Mouse (Mus musculus) MEL (cell line): ENCODE data around the gene Stpg1. TPM values are rescaled to one million over a fixed set of nuclear protein-coding genes. Genes with fewer than 3 reads are reported as not detected.

Source experiments
- DNase-seq: peaks from one replicate; pipeline ENCODE4 v3.0.0; 2011; ENCODE audit warnings: low read depth, low spot score
- H3K27ac ChIP-seq: 2 replicates; pipeline ENCODE4 v1.5.1; 2012; ENCODE audit warnings: low read depth, mild to moderate bottlenecking, control low read depth, low read length, moderate library complexity; ENCODE audit not compliant: control insufficient read depth
- H3K27me3 ChIP-seq, 2 experiments: fragments of 150-350 bp in 1 of 2; sonication (generic) in 1 of 2; 2 replicates each; pipeline ENCODE4 v1.6.1; 2012; ENCODE audit warnings: low read length in 2 of 2, mild to moderate bottlenecking in 2 of 2, improper control_type of control experiment in 1 of 2, moderate library complexity in 1 of 2; ENCODE audit not compliant: insufficient read depth in 2 of 2, control insufficient read depth in 1 of 2
- H3K36me3 ChIP-seq, 2 experiments: 2 replicates each; pipeline ENCODE4 v1.6.1; 2012 to 2014; ENCODE audit warnings: low read length in 2 of 2, improper control_type of control experiment in 1 of 2, inconsistent platforms in 1 of 2, mild to moderate bottlenecking in 1 of 2; ENCODE audit not compliant: insufficient read depth in 2 of 2, control insufficient read depth in 1 of 2
- H3K4me1 ChIP-seq, 2 experiments: fragments of 150-350 bp in 1 of 2; sonication (generic) in 1 of 2; 2 replicates each; pipeline ENCODE4 v1.6.1; 2012; ENCODE audit warnings: low read length in 2 of 2, improper control_type of control experiment in 1 of 2, mild to moderate bottlenecking in 1 of 2; ENCODE audit not compliant: insufficient read depth in 2 of 2, control insufficient read depth in 1 of 2
- H3K4me3 ChIP-seq, 2 experiments: fragments of 150-350 bp in 1 of 2; sonication (generic) in 1 of 2; 2 replicates each; pipeline ENCODE4 v1.5.1; 2012; ENCODE audit warnings: low read depth in 2 of 2, low read length in 2 of 2, mild to moderate bottlenecking in 2 of 2, moderate library complexity in 2 of 2, control low read depth in 1 of 2, improper control_type of control experiment in 1 of 2; ENCODE audit not compliant: control insufficient read depth in 1 of 2, insufficient read depth in 1 of 2
- H3K79me2 ChIP-seq: 2 replicates; pipeline ENCODE4 v1.6.1; 2012; ENCODE audit warnings: mild to moderate bottlenecking, low read length, moderate library complexity; ENCODE audit not compliant: control insufficient read depth, poor library complexity, insufficient read depth
- H3K9ac ChIP-seq: 2 replicates; pipeline ENCODE4 v1.6.1; 2012; ENCODE audit warnings: low read depth, mild to moderate bottlenecking, control low read depth, low read length, moderate library complexity; ENCODE audit not compliant: control insufficient read depth, poor library complexity, severe bottlenecking
- H3K9me3 ChIP-seq: fragments of 150-350 bp; sonication (generic); replicated peaks from 2 replicates; pipeline ENCODE4 v1.6.1; 2012; ENCODE audit warnings: mild to moderate bottlenecking, low read length, improper control_type of control experiment, moderate library complexity; ENCODE audit not compliant: insufficient read depth
- CHD1 ChIP-seq: IDR thresholded peaks from 2 replicates; pipeline ENCODE4 v1.6.1; 2012; ENCODE audit warnings: low read depth, mild to moderate bottlenecking, inconsistent platforms, low read length, improper control_type of control experiment
- CHD2 ChIP-seq: IDR thresholded peaks from 2 replicates; pipeline ENCODE4 v1.6.1; 2011; ENCODE audit warnings: low read length, improper control_type of control experiment
- CTCF ChIP-seq, 3 experiments: IDR thresholded peaks in 2 of 3; conservative IDR thresholded peaks in 1 of 3; 2 replicates each; pipeline ENCODE4 v1.5.1; 2011 to 2012; ENCODE audit warnings: low read length in 3 of 3, low read depth in 2 of 3, mild to moderate bottlenecking in 2 of 3, improper control_type of control experiment in 1 of 3, inconsistent platforms in 1 of 3, mixed read lengths in 1 of 3, moderate library complexity in 1 of 3; ENCODE audit not compliant: control insufficient read depth in 1 of 3, insufficient read depth in 1 of 3, poor library complexity in 1 of 3, severe bottlenecking in 1 of 3
- E2F4 ChIP-seq: IDR thresholded peaks from 2 replicates; pipeline ENCODE4 v1.6.1; 2011; ENCODE audit warnings: low read depth, low read length, improper control_type of control experiment, borderline replicate concordance
- ELF1 ChIP-seq: IDR thresholded peaks from 2 replicates; pipeline ENCODE4 v1.6.1; 2014; ENCODE audit warnings: low read depth, mild to moderate bottlenecking, inconsistent platforms, low read length, improper control_type of control experiment, moderate library complexity
- EP300 ChIP-seq, 2 experiments: IDR thresholded peaks; 2 replicates each; pipeline ENCODE4 v1.6.1; 2011; ENCODE audit warnings: improper control_type of control experiment in 2 of 2, low read length in 2 of 2, low read depth in 1 of 2, mild to moderate bottlenecking in 1 of 2
- ETS1 ChIP-seq: IDR thresholded peaks from 2 replicates; pipeline ENCODE4 v1.6.1; 2012; ENCODE audit warnings: low read depth, mild to moderate bottlenecking, inconsistent platforms, low read length, improper control_type of control experiment, moderate library complexity
- GABPA ChIP-seq: IDR thresholded peaks from 2 replicates; pipeline ENCODE4 v1.6.1; 2012; ENCODE audit warnings: low read depth, mild to moderate bottlenecking, inconsistent platforms, low read length, improper control_type of control experiment, moderate library complexity
- GATA1 ChIP-seq: IDR thresholded peaks from 2 replicates; pipeline ENCODE4 v1.6.1; 2011; ENCODE audit warnings: low read depth, low read length, improper control_type of control experiment
- HCFC1 ChIP-seq: IDR thresholded peaks from 2 replicates; pipeline ENCODE4 v1.6.1; 2012; ENCODE audit warnings: low read depth, mild to moderate bottlenecking, inconsistent platforms, low read length, improper control_type of control experiment, moderate library complexity
- JUND ChIP-seq: IDR thresholded peaks from 2 replicates; pipeline ENCODE4 v1.6.1; 2011; ENCODE audit warnings: low read depth, mild to moderate bottlenecking, improper control_type of control experiment, low read length
- KAT2A ChIP-seq: conservative IDR thresholded peaks from 2 replicates; pipeline ENCODE4 v1.6.1; 2012; ENCODE audit warnings: low read depth, low read length, improper control_type of control experiment, inconsistent platforms
- MAFK ChIP-seq: IDR thresholded peaks from 2 replicates; pipeline ENCODE4 v1.6.1; 2011; ENCODE audit warnings: low read depth, mild to moderate bottlenecking, low read length, improper control_type of control experiment, borderline replicate concordance
- MAX ChIP-seq: IDR thresholded peaks from 2 replicates; pipeline ENCODE4 v1.6.1; 2011; ENCODE audit warnings: low read length, improper control_type of control experiment
- MAZ ChIP-seq: IDR thresholded peaks from 2 replicates; pipeline ENCODE4 v1.6.1; 2012; ENCODE audit warnings: low read depth, mild to moderate bottlenecking, inconsistent platforms, low read length, improper control_type of control experiment
- MXI1 ChIP-seq: IDR thresholded peaks from 2 replicates; pipeline ENCODE4 v1.6.1; 2011; ENCODE audit warnings: mild to moderate bottlenecking, low read depth, low read length, improper control_type of control experiment
- MYB ChIP-seq: IDR thresholded peaks from 2 replicates; pipeline ENCODE4 v1.6.1; 2011; ENCODE audit warnings: mild to moderate bottlenecking, low read depth, low read length, improper control_type of control experiment
- MYC ChIP-seq: IDR thresholded peaks from 2 replicates; pipeline ENCODE4 v1.6.1; 2011; ENCODE audit warnings: low read depth, mild to moderate bottlenecking, low read length, improper control_type of control experiment, moderate library complexity
- NELFE ChIP-seq: IDR thresholded peaks from 2 replicates; pipeline ENCODE4 v1.6.1; 2011; ENCODE audit warnings: low read depth, low read length, improper control_type of control experiment
- NRF1 ChIP-seq: IDR thresholded peaks from 2 replicates; pipeline ENCODE4 v1.6.1; 2014; ENCODE audit warnings: low read depth, mild to moderate bottlenecking, inconsistent platforms, low read length, improper control_type of control experiment, moderate library complexity; ENCODE audit not compliant: poor library complexity, insufficient read depth, severe bottlenecking
- POLR2A ChIP-seq, 2 experiments: IDR thresholded peaks; 2 replicates each; pipeline ENCODE4 v1.6.1; 2011 to 2012; ENCODE audit warnings: low read length in 2 of 2, mild to moderate bottlenecking in 2 of 2, control low read depth in 1 of 2, improper control_type of control experiment in 1 of 2, low read depth in 1 of 2, moderate library complexity in 1 of 2; ENCODE audit not compliant: control insufficient read depth in 1 of 2, insufficient read depth in 1 of 2, poor library complexity in 1 of 2
- POLR2AphosphoS2 ChIP-seq: IDR thresholded peaks from 2 replicates; pipeline ENCODE4 v1.6.1; 2011; ENCODE audit warnings: low read length, improper control_type of control experiment
- POLR2AphosphoS5 ChIP-seq: IDR thresholded peaks from 2 replicates; pipeline ENCODE4 v1.6.1; 2012; ENCODE audit warnings: low read depth, borderline replicate concordance, mild to moderate bottlenecking, inconsistent platforms, low read length, moderate library complexity, mixed read lengths
- RAD21 ChIP-seq: IDR thresholded peaks from 2 replicates; pipeline ENCODE4 v1.6.1; 2011; ENCODE audit warnings: mild to moderate bottlenecking, low read depth, low read length, improper control_type of control experiment
- RCOR1 ChIP-seq: IDR thresholded peaks from 2 replicates; pipeline ENCODE4 v1.6.1; 2012; ENCODE audit warnings: low read depth, mild to moderate bottlenecking, inconsistent platforms, low read length, improper control_type of control experiment
- SIN3A ChIP-seq: IDR thresholded peaks from 2 replicates; pipeline ENCODE4 v1.6.1; 2012; ENCODE audit warnings: low read length, improper control_type of control experiment, inconsistent platforms
- SMC3 ChIP-seq: IDR thresholded peaks from 2 replicates; pipeline ENCODE4 v1.6.1; 2011; ENCODE audit warnings: low read depth, low read length, improper control_type of control experiment
- TAL1 ChIP-seq: IDR thresholded peaks from 2 replicates; pipeline ENCODE4 v1.6.1; 2012; ENCODE audit warnings: mild to moderate bottlenecking, inconsistent platforms, low read length, moderate library complexity, mixed read lengths
- TBP ChIP-seq: IDR thresholded peaks from 2 replicates; pipeline ENCODE4 v1.8.0; 2011; ENCODE audit warnings: low read depth, low read length, improper control_type of control experiment
- TCF12 ChIP-seq: IDR thresholded peaks from 2 replicates; pipeline ENCODE4 v1.6.1; 2014; ENCODE audit warnings: low read depth, mild to moderate bottlenecking, inconsistent platforms, low read length, improper control_type of control experiment, moderate library complexity
- UBTF ChIP-seq: IDR thresholded peaks from 2 replicates; pipeline ENCODE4 v1.6.1; 2012; ENCODE audit warnings: low read depth, mild to moderate bottlenecking, inconsistent platforms, low read length, improper control_type of control experiment, moderate library complexity, borderline replicate concordance; ENCODE audit not compliant: insufficient read depth
- USF1 ChIP-seq: IDR thresholded peaks from 2 replicates; pipeline ENCODE4 v1.6.1; 2014; ENCODE audit warnings: low read depth, mild to moderate bottlenecking, inconsistent platforms, low read length, improper control_type of control experiment, moderate library complexity
- USF2 ChIP-seq, 2 experiments: IDR thresholded peaks; 2 replicates each; pipeline ENCODE4 v1.6.1; 2011 to 2012; ENCODE audit warnings: improper control_type of control experiment in 2 of 2, low read length in 2 of 2, borderline replicate concordance in 1 of 2, inconsistent platforms in 1 of 2, low read depth in 1 of 2, mild to moderate bottlenecking in 1 of 2; ENCODE audit not compliant: insufficient read depth in 1 of 2
- ZC3H11A ChIP-seq: IDR thresholded peaks from 2 replicates; pipeline ENCODE4 v1.6.1; 2012; ENCODE audit warnings: low read depth, mild to moderate bottlenecking, inconsistent platforms, low read length, improper control_type of control experiment
- ZKSCAN1 ChIP-seq: IDR thresholded peaks from 2 replicates; pipeline ENCODE4 v1.6.1; 2012; ENCODE audit warnings: low read depth, mild to moderate bottlenecking, inconsistent platforms, low read length, improper control_type of control experiment, moderate library complexity
- ZMIZ1 ChIP-seq: IDR thresholded peaks from 2 replicates; pipeline ENCODE4 v1.6.1; 2012; ENCODE audit warnings: low read depth, mild to moderate bottlenecking, inconsistent platforms, low read length, improper control_type of control experiment, moderate library complexity
- ZNF384 ChIP-seq: IDR thresholded peaks from 2 replicates; pipeline ENCODE4 v1.6.1; 2012; ENCODE audit warnings: low read depth, mild to moderate bottlenecking, inconsistent platforms, low read length, improper control_type of control experiment
- polyA plus RNA-seq, 2 experiments: library from polyadenylated mRNA; stranded (reverse) in 1 of 2; unstranded in 1 of 2; fragments of >175 nt in 1 of 2; fragments of >200 nt in 1 of 2; gene quantifications; 2 replicates each; pipeline versions ENCODE4 v1.2.1 to v1.2.4; 2012; ENCODE audit warnings: low replicate concordance in 2 of 2, low read depth in 1 of 2; ENCODE audit not compliant: insufficient read length in 2 of 2, insufficient read depth in 1 of 2, missing spikeins in 1 of 2
- total RNA-seq: library from RNA; depleted of rRNA; stranded (reverse); fragments of 300-350 nt; gene quantifications from 2 replicates; pipeline ENCODE4 v1.2.3, GENCODE M21; 2012

The Stpg1 gene
- total and polyA plus RNA-seq, 3 experiments: 0.21 TPM; not detected in 2

- H3K4me3 ChIP-seq: no peak overlapping the region
- no peaks in the 10 kb centered on the region for H3K9me3 ChIP-seq
- H3K79me2 ChIP-seq: no peaks in the 10 kb centered on the region
- DNase-seq: peak; percentile 73
- no peaks in the 10 kb centered on the region for H3K36me3 ChIP-seq
- no peak overlapping the region for H3K9ac ChIP-seq
- H3K27me3 ChIP-seq: no peaks in the 10 kb centered on the region
- no peaks in the 10 kb centered on the region for H3K4me1 ChIP-seq
- no peak overlapping the region for H3K27ac ChIP-seq
- TF ChIP-seq MAFK (no peak), ZKSCAN1 (no peak), ETS1 (no peak), E2F4 (no peak), MAZ (peak; percentile 37; the same call in 1 of the 2 replicates), POLR2A (IDR thresholded peaks at IDR 0.05; ENCODE audit: control insufficient read depth in 1 of 2, insufficient read depth in 1 of 2, low read depth in 1 of 2, low read length in 2 of 2, poor library complexity in 1 of 2) (no peak), GATA1 (no peak), ZNF384 (no peak), POLR2AphosphoS5 (no peak), TCF12 (no peak), MAX (no peak), ELF1 (no peak), MYB (no peak), RAD21 (peak; percentile 96), POLR2AphosphoS2 (no peak), SMC3 (peak; percentile 97), UBTF (no peak), RCOR1 (no peak), HCFC1 (no peak), USF2 (IDR thresholded peaks at IDR 0.05; ENCODE audit: borderline replicate concordance in 1 of 2, insufficient read depth in 1 of 2, low read depth in 1 of 2, low read length in 2 of 2) (no peak), EP300 (IDR thresholded peaks at IDR 0.05; ENCODE audit: low read depth in 1 of 2, low read length in 2 of 2) (no peak), MYC (no peak), GABPA (no peak), NELFE (no peak), TBP (no peak), SIN3A (no peak), ZC3H11A (peak; percentile 91), MXI1 (no peak), CTCF (IDR thresholded peaks at IDR 0.05 in 2 of 3, conservative IDR thresholded peaks at IDR 0.05 in 1 of 3; ENCODE audit: control insufficient read depth in 1 of 3, insufficient read depth in 1 of 3, low read depth in 2 of 3, low read length in 3 of 3, poor library complexity in 1 of 3, severe bottlenecking in 1 of 3) (peak; percentile 84 to 97 (median 96)), NRF1 (no peak), USF1 (no peak), CHD1 (no peak), KAT2A (no peak), JUND (no peak), ZMIZ1 (no peak), CHD2 (no peak), TAL1 (no peak)
Measured at GRCm38 (mm10) chr4:135516351-135517316, 22.0 kb downstream of the Stpg1 start.
